Mouse (Mus musculus) forebrain, embryonic 14.5 days (tissue): ENCODE results near the gene Eprs. TPM values are rescaled to one million over a fixed set of nuclear protein-coding genes. Genes with fewer than 3 reads are reported as not detected.
"Not testable (repeated sequence)": the region's sequence is repeated elsewhere in the genome, so short reads cannot be mapped to it uniquely, and the experiment has no call there.

Experiments used
- ATAC-seq: fragments of 200-750 bp; cut with Nextera tagmentation; 2 replicates; pipeline ENCODE4 v1.8.0; 2017; ENCODE audit warnings: mild to moderate bottlenecking, moderate library complexity
- DNase-seq: peaks from one replicate; pipeline ENCODE4 v3.0.0-alpha.2; 2015; ENCODE audit warnings: low spot score
- H3K27ac ChIP-seq: fragments of 300-500 bp; sonication (generic); 2 replicates; pipeline ENCODE4 v1.5.1; 2014; ENCODE audit warnings: low read depth, mild to moderate bottlenecking, control low read depth, low read length, moderate library complexity
- H3K27me3 ChIP-seq: fragments of 300-500 bp; sonication (generic); replicated peaks from 2 replicates; pipeline ENCODE4 v1.6.1; 2014; ENCODE audit warnings: low read length, control low read depth, mixed read lengths; ENCODE audit not compliant: control insufficient read depth, insufficient read depth
- H3K36me3 ChIP-seq: fragments of 300-500 bp; sonication (generic); 2 replicates; pipeline ENCODE4 v1.6.1; 2014; ENCODE audit warnings: low read length, control low read depth; ENCODE audit not compliant: control insufficient read depth, insufficient read depth
- H3K4me1 ChIP-seq: fragments of 300-500 bp; sonication (generic); 2 replicates; pipeline ENCODE4 v1.6.1; 2014; ENCODE audit warnings: antibody characterized with exemption, low read length, control low read depth; ENCODE audit not compliant: control insufficient read depth, insufficient read depth
- H3K4me2 ChIP-seq: fragments of 300-500 bp; sonication (generic); 2 replicates; pipeline ENCODE4 v1.6.1; 2014; ENCODE audit warnings: mild to moderate bottlenecking, control low read depth, low read length
- H3K4me3 ChIP-seq: fragments of 300-500 bp; sonication (generic); 2 replicates; pipeline ENCODE4 v1.5.1; 2014; ENCODE audit warnings: low read depth, low read length, control low read depth
- H3K9ac ChIP-seq: fragments of 300-500 bp; sonication (generic); 2 replicates; pipeline ENCODE4 v1.6.1; 2014; ENCODE audit warnings: mild to moderate bottlenecking, low read length, control low read depth, moderate library complexity
- H3K9me3 ChIP-seq: fragments of 300-500 bp; sonication (generic); replicated peaks from 2 replicates; pipeline ENCODE4 v1.6.1; 2016; ENCODE audit warnings: low read length, control low read depth, mixed read lengths; ENCODE audit not compliant: control insufficient read depth
- WGBS: fragments of 180-500 bp; shearing (Covaris S2); extraction: QIAGEN DNeasy Blood & Tissue Kit; methylation state at CpG from one replicate; pipeline ENCODE4 v1.1.7; 2014; 5-methylcytosine and 5-hydroxymethylcytosine counted together
- polyA plus RNA-seq: library from polyadenylated mRNA; unstranded; fragments of >200 nt; fragmentation: Nextera tagmentation; extraction: Ambion mirVana; gene quantifications from 2 replicates; pipeline ENCODE4 v1.2.1, GENCODE M21; 2014

The Eprs gene
- 142 and 156 TPM in 2 replicates for polyA plus RNA-seq

- Histone ChIP-seq H3K36me3 (peaks cover 6% of the 10 kb centered on the region), H3K27ac (peak within 1 kb of the TSS; percentile 86), H3K9me3 (no peaks in the 10 kb centered on the region), H3K4me1 (peaks cover 14% of the 10 kb centered on the region), H3K4me3 (peak within 1 kb of the TSS; percentile 97), H3K9ac (peak within 1 kb of the TSS; percentile 82), H3K27me3 (no peaks in the 10 kb centered on the region), H3K4me2 (peak within 1 kb of the TSS; percentile 73)
- peak; percentile 98 for ATAC-seq
- DNase-seq = peak; percentile 99
- under 1% methylated on average over 86 of the region's 92 CpGs for whole genome bisulfite sequencing
These were observed at the start of gene Eprs for GRCm38 (mm10) chr1:185362677-185363520. TSS of gene Eprs (plus strand) at chr1:185363044.

DNA sequence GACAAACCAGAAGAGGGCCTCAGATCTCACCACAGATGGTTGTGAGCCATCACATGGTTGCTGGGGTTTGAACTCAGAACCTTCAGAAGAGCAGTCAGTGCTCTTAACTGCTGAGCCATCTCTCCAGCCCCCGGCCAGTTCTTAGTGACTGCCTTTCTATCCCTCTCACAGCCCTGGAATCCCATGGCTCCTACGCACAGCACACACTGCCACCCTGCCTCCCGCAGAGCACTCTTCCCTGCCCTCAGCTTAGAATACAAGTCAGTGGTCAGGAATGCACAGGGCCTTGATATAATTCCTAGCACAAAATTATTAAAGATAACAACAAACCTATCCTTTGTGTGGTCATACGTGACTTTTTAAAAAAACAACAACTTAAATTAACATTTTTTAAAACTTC, 48.3 kb upstream of the Eprs start:
- Histone ChIP-seq H3K4me1 (no peaks in the 10 kb centered on the region), H3K9me3 (no peaks in the 10 kb centered on the region), H3K27me3 (no peaks in the 10 kb centered on the region), H3K36me3 (peaks cover 66% of the 10 kb centered on the region), H3K4me2 (no peak overlapping the region), H3K4me3 (no peak overlapping the region), H3K27ac (no peak overlapping the region), H3K9ac (no peak overlapping the region)
- ATAC-seq = no peak
- WGBS = 89% methylated on average over 4 of the region's 4 CpGs
- DNase-seq = no peak

GRCm38 (mm10) chr1:185315846-185316568, 46.8 kb upstream of the Eprs start:
- 83% methylated on average over 16 of the region's 16 CpGs for whole genome bisulfite sequencing
- H3K36me3 ChIP-seq = peaks cover 74% of the 10 kb centered on the region
- H3K4me3 ChIP-seq = no peak overlapping the region
- no peaks in the 10 kb centered on the region for H3K4me1 ChIP-seq
- no peak overlapping the region for H3K27ac ChIP-seq
- no peak overlapping the region for H3K9ac ChIP-seq
- no peaks in the 10 kb centered on the region for H3K27me3 ChIP-seq
- DNase-seq (no peak), ATAC-seq (no peak)
- no peak overlapping the region for H3K4me2 ChIP-seq
- no peaks in the 10 kb centered on the region for H3K9me3 ChIP-seq

DNA sequence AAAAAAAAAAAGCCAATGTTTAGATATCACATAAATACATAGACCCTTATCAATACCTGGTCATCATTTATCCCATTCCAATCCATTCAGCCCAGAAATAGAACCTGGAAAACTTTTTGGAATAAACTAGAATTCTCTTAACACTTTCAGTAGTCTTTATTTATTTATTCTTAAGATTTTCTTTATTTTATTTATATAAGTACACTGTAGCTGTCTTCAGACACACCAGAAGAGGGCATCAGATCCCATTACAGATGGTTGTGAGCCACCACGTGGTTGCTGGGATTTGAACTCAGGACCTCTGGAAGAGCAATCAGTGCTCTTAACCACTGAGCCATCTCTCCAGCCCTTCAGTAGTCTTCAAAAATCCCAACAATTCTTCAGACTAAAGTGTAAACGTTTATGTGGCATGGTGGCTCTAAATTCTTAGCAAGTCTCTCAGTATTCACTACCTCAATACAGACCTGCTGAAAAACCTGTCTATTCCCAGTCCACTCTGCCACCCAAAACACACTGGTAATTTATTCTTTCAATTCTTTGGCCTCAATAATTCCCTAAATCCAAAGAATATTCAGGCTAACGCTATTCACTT, 35.0 kb upstream of the Eprs start:
- ATAC-seq, H3K27me3 ChIP-seq, H3K9ac ChIP-seq, H3K4me1 ChIP-seq, H3K9me3 ChIP-seq, H3K27ac ChIP-seq, DNase-seq: not testable (repeated sequence)
- H3K4me3 ChIP-seq = peak overlapping the region; percentile 93
- 51% methylated on average over 3 of the region's 3 CpGs for WGBS
- peak overlapping the region; percentile 82 for H3K4me2 ChIP-seq
- peaks cover 36% of the 10 kb centered on the region for H3K36me3 ChIP-seq

DNA sequence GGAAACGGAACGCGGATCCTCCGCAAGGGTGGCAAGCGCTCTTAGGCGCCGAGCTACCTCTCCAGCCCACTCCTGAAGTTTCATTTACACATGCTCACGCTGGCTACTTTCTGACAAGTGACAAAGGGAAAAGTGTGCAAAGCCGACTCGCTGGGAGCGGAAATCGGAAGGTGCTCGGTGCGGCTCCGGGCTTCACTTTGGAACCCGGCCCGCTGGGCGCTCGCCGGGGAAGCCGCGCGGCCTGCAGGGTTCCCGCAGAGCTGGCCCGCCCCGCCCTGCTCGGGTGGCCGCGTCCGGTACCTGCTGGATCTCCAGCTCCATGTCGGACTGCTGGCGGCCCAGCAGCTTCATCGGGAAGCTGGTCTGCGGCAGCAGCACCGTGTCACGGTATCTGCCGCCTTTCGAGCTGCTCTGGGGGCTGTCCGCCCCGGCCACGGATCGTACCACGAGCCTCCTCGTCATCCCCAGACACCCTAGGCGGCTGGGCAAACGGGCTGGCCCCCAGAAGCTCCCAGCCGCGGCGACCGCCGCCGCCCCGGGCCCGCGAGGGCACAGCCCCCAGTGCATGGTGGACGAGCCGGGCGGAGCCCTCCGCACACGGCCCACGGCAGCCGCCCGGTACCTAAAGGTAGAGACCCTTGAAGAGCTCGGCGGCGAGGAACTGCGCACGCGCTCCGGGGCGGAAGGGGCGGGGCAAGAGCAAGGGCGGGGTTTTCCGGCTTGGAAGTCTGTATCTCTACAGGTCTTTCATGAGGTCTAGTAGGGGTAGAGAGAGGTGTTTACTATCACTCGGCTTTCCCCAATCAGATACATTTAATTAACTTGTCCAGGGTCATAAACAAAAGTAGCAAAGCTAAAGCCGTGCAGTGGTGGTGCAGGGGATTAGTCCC, 33.9 kb upstream of the Eprs start, which contains the start of gene Iars2:
Gene Iars2 (minus strand): TSS at position 676 of the 890 bp plus-strand sequence.
- Histone ChIP-seq H3K4me2 (peak within 1 kb of the TSS; percentile 82), H3K4me1 (peaks cover 9% of the 10 kb centered on the region), H3K27me3 (no peaks in the 10 kb centered on the region), H3K9me3 (no peaks in the 10 kb centered on the region), H3K27ac (peak within 1 kb of the TSS; percentile 81), H3K4me3 (peak within 1 kb of the TSS; percentile 93), H3K36me3 (peaks cover 25% of the 10 kb centered on the region), H3K9ac (peak within 1 kb of the TSS; percentile 82)
- ATAC-seq = peak; percentile 92
- peak; percentile 90 for DNase-seq
- under 1% methylated on average over 76 of the region's 76 CpGs for WGBS

GRCm38 (mm10) chr1:185329851-185330250, 33.0 kb upstream of the Eprs start:
- Histone ChIP-seq H3K4me1 (peaks cover 9% of the 10 kb centered on the region), H3K9ac (no peak overlapping the region), H3K27ac (no peak overlapping the region), H3K36me3 (peaks cover 17% of the 10 kb centered on the region), H3K4me2 (no peak overlapping the region), H3K9me3 (no peaks in the 10 kb centered on the region), H3K4me3 (no peak overlapping the region), H3K27me3 (no peaks in the 10 kb centered on the region)
- WGBS = 93% methylated on average over 8 of the region's 8 CpGs
- ATAC-seq (no peak), DNase-seq (no peak)

DNA sequence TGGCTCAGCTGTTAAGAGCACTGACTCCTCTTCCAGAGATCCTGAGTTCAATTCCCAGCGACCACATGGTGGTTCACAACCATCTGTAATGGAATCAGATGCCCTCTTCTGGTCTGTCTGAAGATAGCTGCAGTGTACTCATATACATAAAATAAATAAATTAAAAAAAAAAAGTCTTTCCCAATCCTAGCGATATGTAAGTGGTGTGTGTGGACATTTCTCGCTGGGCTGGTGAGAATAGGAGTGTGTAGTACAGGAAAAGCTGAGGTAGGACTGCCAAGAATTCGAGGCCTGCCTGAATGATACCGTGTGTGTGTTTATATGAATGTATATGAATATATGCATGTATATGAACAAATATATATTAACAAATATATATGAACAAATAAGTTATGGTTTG, 31.5 kb upstream of the Eprs start:
- H3K4me2 ChIP-seq = peak overlapping the region; percentile 73
- no peaks in the 10 kb centered on the region for H3K9me3 ChIP-seq
- H3K4me1 ChIP-seq = peaks cover 9% of the 10 kb centered on the region
- no peak overlapping the region for H3K4me3 ChIP-seq
- peaks cover 8% of the 10 kb centered on the region; the same call in 1 of the 2 replicates for H3K36me3 ChIP-seq
- WGBS = 61% methylated on average over 5 of the region's 5 CpGs
- no peak overlapping the region for H3K27ac ChIP-seq
- DNase-seq = no peak
- ATAC-seq = no peak
- H3K9ac ChIP-seq = no peak overlapping the region
- H3K27me3 ChIP-seq = no peaks in the 10 kb centered on the region

DNA sequence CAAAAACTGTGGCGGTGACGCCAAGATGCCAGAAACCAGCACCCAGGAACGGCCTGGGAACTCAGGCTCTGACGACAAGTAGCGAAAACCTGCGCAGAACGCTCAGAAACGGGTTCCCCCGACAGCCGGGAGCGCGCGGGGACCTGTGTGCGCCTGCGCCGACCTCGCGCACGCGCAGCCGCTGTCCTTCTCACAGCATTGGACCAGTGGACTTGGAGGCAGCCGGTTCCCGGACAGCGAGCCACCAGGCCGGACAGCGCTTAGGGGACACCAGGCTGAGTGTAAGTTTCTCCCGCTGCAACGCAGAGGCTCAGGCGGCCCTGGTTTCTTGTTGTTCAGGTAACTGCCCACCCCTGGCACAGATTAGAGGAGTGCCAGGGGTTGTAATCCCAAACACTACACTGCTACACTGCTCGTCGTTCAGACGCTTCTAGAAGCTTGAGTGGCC, 30.8 kb upstream of the Eprs start, which contains the start of gene Bpnt1:
Gene Bpnt1 (plus strand): TSS at position 167 of the 448 bp plus-strand sequence.
- H3K9me3 ChIP-seq = no peaks in the 10 kb centered on the region
- peak within 1 kb of the TSS; percentile 78 for H3K9ac ChIP-seq
- WGBS = under 1% methylated on average over 28 of the region's 32 CpGs
- DNase-seq (peak; percentile 97), ATAC-seq (peak; percentile 85)
- peak within 1 kb of the TSS; percentile 65 for H3K4me3 ChIP-seq
- no peaks in the 10 kb centered on the region for H3K27me3 ChIP-seq
- peak within 1 kb of the TSS; percentile 73 for H3K4me2 ChIP-seq
- H3K4me1 ChIP-seq = peaks cover 9% of the 10 kb centered on the region
- H3K27ac ChIP-seq = peak within 1 kb of the TSS; percentile 65
- peaks cover 2% of the 10 kb centered on the region; the same call in 1 of the 2 replicates for H3K36me3 ChIP-seq
